Mouse (Mus musculus): ENCODE measurements around the gene Ascl1. TPM values are rescaled to one million over a fixed set of nuclear protein-coding genes. Genes with fewer than 3 reads are reported as not detected.

Ascl1 gene
- total RNA-seq, 1 experiment from 2014 or later = not detected

GRCm38 (mm10) chr10:87489246-87490009, 4.0 kb downstream of the Ascl1 start:
- no peak for ATAC-seq (replicated peaks in 1 of 2; ENCODE audit: insufficient read depth in 1 of 2, low FRiP score in 2 of 2, low TSS enrichment in 1 of 2, low read depth in 1 of 2, poor library complexity in 2 of 2, severe bottlenecking in 2 of 2)

GRCm38 (mm10) chr10:87488429-87489145, 4.9 kb downstream of the Ascl1 start:
- peak; percentile 19 to 70; a peak in 2 of 4 replicates for ATAC-seq (replicated peaks in 1 of 2; ENCODE audit: insufficient read depth in 1 of 2, low FRiP score in 2 of 2, low TSS enrichment in 1 of 2, low read depth in 1 of 2, poor library complexity in 2 of 2, severe bottlenecking in 2 of 2)

- 0 out of 4 replicates have a peak, but pooled peaks of 1 of the 2 experiments have one; percentile 36 for ATAC-seq (replicated peaks in 1 of 2; ENCODE audit: insufficient read depth in 1 of 2, low FRiP score in 2 of 2, low TSS enrichment in 1 of 2, low read depth in 1 of 2, poor library complexity in 2 of 2, severe bottlenecking in 2 of 2)
Observed at GRCm38 (mm10) chr10:87485721-87486620, 7.5 kb downstream of the Ascl1 start.

GRCm38 (mm10) chr10:87484831-87485720, 8.4 kb downstream of the Ascl1 start:
- no peak for ATAC-seq (replicated peaks in 1 of 2; ENCODE audit: insufficient read depth in 1 of 2, low FRiP score in 2 of 2, low TSS enrichment in 1 of 2, low read depth in 1 of 2, poor library complexity in 2 of 2, severe bottlenecking in 2 of 2)

- ATAC-seq (replicated peaks in 1 of 2; ENCODE audit: insufficient read depth in 1 of 2, low FRiP score in 2 of 2, low TSS enrichment in 1 of 2, low read depth in 1 of 2, poor library complexity in 2 of 2, severe bottlenecking in 2 of 2) = no peak
Observed at GRCm38 (mm10) chr10:87477895-87478294, 15.6 kb downstream of the Ascl1 start.

GRCm38 (mm10) chr10:87474971-87475370, 18.5 kb downstream of the Ascl1 start:
- ATAC-seq (replicated peaks in 1 of 2; ENCODE audit: insufficient read depth in 1 of 2, low FRiP score in 2 of 2, low TSS enrichment in 1 of 2, low read depth in 1 of 2, poor library complexity in 2 of 2, severe bottlenecking in 2 of 2) = no peak

- ATAC-seq (replicated peaks in 1 of 2; ENCODE audit: insufficient read depth in 1 of 2, low FRiP score in 2 of 2, low TSS enrichment in 1 of 2, low read depth in 1 of 2, poor library complexity in 2 of 2, severe bottlenecking in 2 of 2) = no peak
Observed at GRCm38 (mm10) chr10:87473475-87474131, 19.9 kb downstream of the Ascl1 start.

- no peak for ATAC-seq (replicated peaks in 1 of 2; ENCODE audit: insufficient read depth in 1 of 2, low FRiP score in 2 of 2, low TSS enrichment in 1 of 2, low read depth in 1 of 2, poor library complexity in 2 of 2, severe bottlenecking in 2 of 2)
Observed at GRCm38 (mm10) chr10:87450777-87451176, 42.7 kb downstream of the Ascl1 start.

- ATAC-seq (replicated peaks in 1 of 2; ENCODE audit: insufficient read depth in 1 of 2, low FRiP score in 2 of 2, low TSS enrichment in 1 of 2, low read depth in 1 of 2, poor library complexity in 2 of 2, severe bottlenecking in 2 of 2) = no peak
Observed at GRCm38 (mm10) chr10:87449368-87449767, 44.1 kb downstream of the Ascl1 start.

- ATAC-seq (replicated peaks in 1 of 2; ENCODE audit: insufficient read depth in 1 of 2, low FRiP score in 2 of 2, low TSS enrichment in 1 of 2, low read depth in 1 of 2, poor library complexity in 2 of 2, severe bottlenecking in 2 of 2) = no peak
Observed at GRCm38 (mm10) chr10:87448257-87448656, 45.2 kb downstream of the Ascl1 start.

- no peak for ATAC-seq (replicated peaks in 1 of 2; ENCODE audit: insufficient read depth in 1 of 2, low FRiP score in 2 of 2, low TSS enrichment in 1 of 2, low read depth in 1 of 2, poor library complexity in 2 of 2, severe bottlenecking in 2 of 2)
Observed at GRCm38 (mm10) chr10:87447754-87448095, 45.7 kb downstream of the Ascl1 start.

- ATAC-seq (replicated peaks in 1 of 2; ENCODE audit: insufficient read depth in 1 of 2, low FRiP score in 2 of 2, low TSS enrichment in 1 of 2, low read depth in 1 of 2, poor library complexity in 2 of 2, severe bottlenecking in 2 of 2) = no peak
Observed at GRCm38 (mm10) chr10:87446829-87447753, 46.4 kb downstream of the Ascl1 start.

GRCm38 (mm10) chr10:87446139-87446828, 47.2 kb downstream of the Ascl1 start:
- ATAC-seq (replicated peaks in 1 of 2; ENCODE audit: insufficient read depth in 1 of 2, low FRiP score in 2 of 2, low TSS enrichment in 1 of 2, low read depth in 1 of 2, poor library complexity in 2 of 2, severe bottlenecking in 2 of 2) = no peak

Measured in hematopoietic stem cell, adult 5-6 weeks (primary cell).